Mouse (Mus musculus) cortical plate, adult 2 months (tissue): ENCODE data around the gene Patj. TPM values are rescaled to one million over a fixed set of nuclear protein-coding genes. Genes with fewer than 3 reads are reported as not detected.
"Not testable (repeated sequence)": the region's sequence is repeated elsewhere in the genome, so short reads cannot be mapped to it uniquely, and the experiment has no call there.

ENCODE experiments used
- H3K27ac ChIP-seq: fragments of 200-500 bp; 2 replicates; pipeline ENCODE4 v1.5.1; 2012; ENCODE audit warnings: low read length, control low read depth, inconsistent platforms; ENCODE audit not compliant: insufficient read depth
- H3K4me1 ChIP-seq: fragments of 200-500 bp; 2 replicates; pipeline ENCODE4 v1.6.1; 2011; ENCODE audit warnings: low read length; ENCODE audit not compliant: control insufficient read depth, insufficient read depth
- H3K4me3 ChIP-seq: fragments of 200-500 bp; 2 replicates; pipeline ENCODE4 v1.5.1; 2011; ENCODE audit warnings: mild to moderate bottlenecking, low read length, control low read depth; ENCODE audit not compliant: insufficient read depth
- CTCF ChIP-seq: fragments of 200-500 bp; IDR thresholded peaks from 2 replicates; pipeline ENCODE4 v1.5.1; 2011; ENCODE audit warnings: mild to moderate bottlenecking, control low read depth, low read length; ENCODE audit not compliant: insufficient read depth; ENCODE audit errors: extremely low read depth
- POLR2A ChIP-seq: fragments of 200-500 bp; IDR thresholded peaks from 2 replicates; pipeline ENCODE4 v1.6.1; 2011; ENCODE audit warnings: mild to moderate bottlenecking, low read length, control low read depth; ENCODE audit not compliant: insufficient read depth; ENCODE audit errors: extremely low read depth
- polyA plus RNA-seq: library from polyadenylated mRNA; depleted of rRNA; stranded (reverse); fragments of >200 nt; gene quantifications from 2 replicates; pipeline ENCODE4 v1.2.3, GENCODE M21; 2012

The Patj gene
- polyA plus RNA-seq, 1 experiment = 6.0 TPM

DNA sequence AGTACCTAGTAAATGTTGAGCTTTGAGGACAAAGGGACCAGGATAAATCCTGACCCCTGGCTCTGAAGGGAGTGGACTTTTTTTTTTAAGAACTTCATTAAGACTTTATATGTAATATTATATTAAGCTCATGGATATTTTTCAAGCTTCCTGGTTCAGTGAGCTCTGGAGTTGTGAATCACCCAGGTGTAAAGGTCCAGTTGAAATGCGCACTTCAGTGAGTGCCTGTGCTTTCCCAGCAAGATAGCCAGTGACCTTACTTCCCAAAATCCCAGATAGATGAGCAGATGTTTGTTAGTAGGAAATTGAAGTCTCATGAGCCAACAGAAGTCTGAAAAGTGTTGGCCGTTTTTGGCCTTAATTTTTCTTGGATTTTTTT is 6.0 kb downstream of the Patj start:
- Histone ChIP-seq H3K27ac (no peak overlapping the region), H3K4me3 (no peak overlapping the region), H3K4me1 (no peaks in the 10 kb centered on the region)
- TF ChIP-seq POLR2A (no peak), CTCF (no peak)

GRCm38 (mm10) chr4:98403492-98403891 is 7.9 kb downstream of the Patj start:
- Histone ChIP-seq H3K4me3 (no peak overlapping the region), H3K27ac (no peak overlapping the region), H3K4me1 (no peaks in the 10 kb centered on the region)
- TF ChIP-seq POLR2A = no peak

DNA sequence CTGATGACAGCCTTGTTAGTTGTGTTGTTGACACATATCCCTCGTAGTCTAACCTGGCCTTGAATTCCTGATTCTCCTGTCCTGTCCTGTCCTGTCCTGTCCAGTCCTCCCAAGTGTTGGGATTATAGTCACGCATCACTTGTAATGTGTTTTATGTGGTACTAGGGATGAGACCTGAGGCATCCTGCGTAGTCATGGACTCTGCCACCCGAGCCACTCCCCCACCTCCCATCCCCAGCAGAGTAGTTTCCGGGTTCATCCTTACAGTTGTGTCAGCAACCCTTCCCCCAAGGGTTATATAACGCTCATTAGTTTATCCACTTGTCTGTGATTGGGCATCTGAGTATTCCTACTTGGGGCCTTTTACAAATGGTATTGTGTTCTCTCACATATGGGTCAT is 8.8 kb downstream of the Patj start:
- TF ChIP-seq POLR2A (no peak), CTCF (no peak)
- H3K4me1 ChIP-seq = no peaks in the 10 kb centered on the region
- no peak overlapping the region for H3K4me3 ChIP-seq
- no peak overlapping the region for H3K27ac ChIP-seq

GRCm38 (mm10) chr4:98408455-98408854 is 12.9 kb downstream of the Patj start:
- TF ChIP-seq POLR2A (no peak), CTCF (no peak)
- no peaks in the 10 kb centered on the region for H3K4me1 ChIP-seq

DNA sequence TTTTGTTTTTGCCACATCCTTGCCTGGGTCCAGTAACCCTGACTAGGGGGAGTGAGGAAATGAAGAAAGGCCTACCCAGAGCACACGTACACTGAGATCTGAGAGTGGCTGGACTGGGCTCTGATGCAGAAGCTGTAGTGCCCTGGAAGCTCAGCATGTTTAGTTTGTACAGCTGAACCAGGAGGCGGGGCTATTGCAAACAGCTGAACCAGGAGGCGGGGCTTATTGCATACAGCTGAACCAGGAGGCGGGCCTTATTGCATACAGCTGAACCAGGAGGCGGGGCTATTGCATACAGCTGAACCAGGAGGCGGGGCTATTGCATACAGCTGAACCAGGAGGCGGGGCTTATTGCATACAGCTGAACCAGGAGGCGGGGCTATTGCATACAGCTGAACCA is 19.6 kb downstream of the Patj start:
- H3K27ac ChIP-seq, H3K4me1 ChIP-seq, H3K4me3 ChIP-seq: not testable (repeated sequence)

More at GRCm38 (mm10) chr4:98408455-98408854, 12.9 kb downstream of the Patj start:
- Histone ChIP-seq H3K4me3 (no peak overlapping the region), H3K27ac (no peak overlapping the region)

DNA sequence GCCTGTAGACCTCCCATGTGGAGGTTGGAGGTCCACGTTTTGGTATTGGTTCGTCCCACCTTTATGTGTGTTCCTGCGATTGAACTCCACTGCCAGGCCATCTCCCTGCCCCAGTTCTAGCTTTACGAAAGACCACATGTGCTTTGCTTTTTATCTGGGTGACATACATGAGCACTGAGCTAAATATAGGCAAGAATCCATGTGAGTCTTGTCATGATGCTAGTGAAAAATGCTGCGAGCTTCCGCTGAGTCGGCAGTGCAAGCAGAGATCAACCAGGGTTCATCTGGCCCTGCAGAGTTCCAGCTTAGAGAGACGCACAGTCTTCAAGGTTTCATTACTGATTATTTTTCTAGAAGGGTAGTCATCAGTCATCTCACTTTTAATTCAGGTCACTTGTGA is 32.8 kb downstream of the Patj start:
- Histone ChIP-seq H3K4me3 (no peak overlapping the region), H3K4me1 (no peaks in the 10 kb centered on the region), H3K27ac (no peak overlapping the region)
- TF ChIP-seq POLR2A (no peak), CTCF (no peak)

DNA sequence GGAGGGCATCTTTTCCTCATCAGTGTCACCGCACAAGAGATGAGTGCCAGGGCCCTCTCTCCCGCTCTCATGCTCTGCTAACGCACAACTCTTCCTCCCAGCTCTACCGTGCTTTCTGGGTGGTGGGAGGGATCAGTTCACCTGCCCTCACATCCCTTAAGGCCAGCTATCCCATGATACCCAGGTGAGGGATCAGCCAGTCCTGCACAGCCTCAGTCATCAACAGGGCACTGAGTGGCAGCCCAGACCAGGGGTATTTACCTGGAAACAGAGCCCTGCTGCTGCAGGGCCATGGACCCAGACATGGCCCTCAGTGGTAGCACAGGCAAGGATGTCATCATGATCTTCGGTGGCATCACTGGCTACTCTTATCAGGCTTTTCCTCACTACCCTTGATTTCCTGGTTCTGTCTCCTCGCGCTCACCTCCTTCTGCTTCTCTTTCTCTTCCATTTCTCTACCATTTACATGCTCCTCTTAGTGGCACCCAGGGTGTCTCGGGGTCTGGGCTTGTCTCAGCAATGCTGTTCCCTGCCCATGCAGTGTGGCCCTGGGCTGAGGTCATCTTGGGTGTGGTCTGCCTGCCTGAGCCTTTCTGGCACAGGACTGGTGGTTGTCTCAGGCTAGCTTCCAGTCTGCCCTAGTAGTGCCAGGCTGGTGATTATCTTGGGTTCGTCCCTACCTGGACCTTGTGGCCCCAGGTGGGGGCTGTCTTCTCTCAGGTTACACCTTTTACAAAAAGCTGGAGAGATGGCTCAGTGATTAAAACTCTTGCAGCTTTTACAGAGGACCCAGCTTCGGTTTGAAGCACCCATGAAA is 40.3 kb downstream of the Patj start:
- TF ChIP-seq POLR2A = no peak
- no peak for TF ChIP-seq CTCF
- no peak overlapping the region for H3K4me3 ChIP-seq
- H3K4me1 ChIP-seq = no peaks in the 10 kb centered on the region
- H3K27ac ChIP-seq = no peak overlapping the region

DNA sequence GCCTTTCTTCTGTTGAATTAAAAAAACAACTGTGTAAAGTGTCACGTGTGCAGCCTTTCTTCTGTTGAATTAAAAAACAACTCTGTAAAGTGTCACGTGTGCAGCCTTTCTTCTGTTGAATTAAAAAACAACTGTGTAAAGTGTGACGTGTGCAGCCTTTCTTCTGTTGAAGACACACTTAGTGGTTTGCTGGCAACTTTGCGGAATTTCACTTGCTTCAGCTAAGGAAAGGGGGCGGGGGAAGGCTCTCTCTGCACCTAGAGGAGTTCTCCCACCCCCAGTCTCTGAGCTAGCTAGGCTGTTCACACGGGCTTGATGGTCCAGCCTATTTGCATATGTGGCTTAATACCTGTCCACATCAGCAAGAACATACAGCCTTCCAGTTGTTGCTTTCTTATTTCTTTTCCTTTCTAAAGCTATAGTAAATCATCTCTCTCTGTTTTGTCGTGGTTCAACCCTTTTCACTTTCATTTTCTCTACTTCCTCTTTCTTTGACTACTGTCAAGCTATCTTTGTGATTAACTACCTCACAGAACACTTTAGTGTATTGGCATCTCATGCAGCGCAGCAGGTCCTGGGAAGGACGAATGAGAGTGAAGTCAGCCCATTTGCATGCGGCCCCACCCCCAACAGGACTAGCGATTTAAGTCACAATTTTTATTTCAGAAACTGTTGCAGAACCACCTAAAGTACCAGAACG is 41.2 kb downstream of the Patj start:
- TF ChIP-seq POLR2A (no peak), CTCF (no peak)
- H3K27ac ChIP-seq = no peak overlapping the region
- H3K4me3 ChIP-seq = peak overlapping the region; percentile 11; the same call in 1 of the 2 replicates
- H3K4me1 ChIP-seq = no peaks in the 10 kb centered on the region

DNA sequence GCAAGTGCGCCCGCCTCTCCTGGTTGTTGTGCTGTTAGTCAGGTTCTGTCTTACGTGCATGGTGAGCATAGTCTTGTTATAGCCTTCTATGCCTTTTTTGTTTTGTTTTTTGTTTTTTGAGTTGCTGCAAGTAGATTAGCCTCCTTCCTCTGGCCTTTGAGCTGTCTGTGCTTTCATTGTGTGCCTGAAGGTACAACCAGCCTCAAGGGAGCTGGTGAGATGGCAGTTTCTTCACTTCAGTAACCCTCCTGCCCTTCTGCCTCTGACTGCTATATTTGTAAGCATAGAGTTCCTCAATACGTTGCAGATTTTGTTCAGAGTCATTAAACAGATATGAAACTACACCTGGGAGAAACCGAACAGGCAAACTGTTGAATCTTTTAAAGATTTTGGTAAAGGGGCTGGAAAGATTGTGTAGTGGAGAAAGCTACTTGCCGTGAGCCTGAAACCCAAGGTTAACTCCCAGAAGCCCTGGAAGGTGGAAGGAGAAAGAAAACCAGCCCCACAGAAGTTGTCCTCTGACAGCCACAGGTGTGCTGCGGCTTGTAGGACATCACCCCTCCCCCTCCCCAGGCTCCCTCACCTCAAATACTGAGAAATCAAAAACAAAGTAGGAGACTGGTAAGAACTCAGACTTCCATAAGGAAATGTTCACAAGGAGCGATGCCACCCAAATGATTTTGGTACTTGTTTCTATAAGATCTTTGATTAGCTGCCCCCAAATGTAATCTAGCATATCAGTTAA is 43.8 kb downstream of the Patj start:
- no peak overlapping the region for H3K4me3 ChIP-seq
- no peak for TF ChIP-seq POLR2A
- no peak for TF ChIP-seq CTCF
- no peaks in the 10 kb centered on the region for H3K4me1 ChIP-seq
- no peak overlapping the region for H3K27ac ChIP-seq

DNA sequence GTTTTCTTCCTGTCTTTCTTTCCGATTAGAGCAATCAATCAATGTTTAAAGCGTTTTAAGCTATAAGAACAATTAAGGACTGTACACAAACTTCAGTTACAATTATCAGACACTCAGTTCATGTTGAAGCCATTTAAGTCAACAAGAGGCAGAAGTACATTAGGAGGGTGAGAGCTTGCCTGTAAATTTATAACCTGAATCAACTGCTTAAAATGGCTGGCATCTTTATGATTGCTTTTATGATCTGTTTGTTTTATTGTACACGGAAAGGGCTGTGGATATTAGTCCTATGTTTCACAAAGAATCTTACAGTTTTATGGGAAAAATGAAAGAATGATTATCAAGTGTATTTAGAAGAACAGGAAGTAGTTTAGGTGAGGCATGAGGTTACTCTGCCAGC is 45.7 kb downstream of the Patj start:
- Histone ChIP-seq H3K4me1 (no peaks in the 10 kb centered on the region), H3K4me3 (no peak overlapping the region), H3K27ac (no peak overlapping the region)
- no peak for TF ChIP-seq POLR2A
- no peak for TF ChIP-seq CTCF
